Comparison of ENCODE assay signal across 16 mouse cellular contexts in genomic region chr5:142443994-142444393, GRCm38 (mm10). TPM values are rescaled to one million over a fixed set of nuclear protein-coding genes. Genes with fewer than 3 reads are reported as not detected.
DNase-seq lines count a peak whose midpoint lies in the region; ATAC-seq and TF ChIP-seq lines count a peak whose summit lies in the region.
"Had no signal": no experiment of that assay in that cellular context is flagged by ENCODE, and none has a peak within 500 bp of the region (broad histone marks: within the 10 kb centered on the region; RNA-seq: fewer than 3 reads in every experiment).

No protein-coding gene starts in this region.

- H3K27me3 ChIP-seq in heart, embryonic 10.5 days (ENCODE audit: insufficient read depth, poor library complexity, severe bottlenecking) = no peaks in the 10 kb centered on the region
- H3K27me3 ChIP-seq in liver, adult 2 months (ENCODE audit: control insufficient read depth, insufficient read depth, low read length) = no peaks in the 10 kb centered on the region
- H3K27me3 ChIP-seq in embryonic facial prominence, embryonic 10.5 days (replicated peaks; ENCODE audit: low read depth, poor library complexity, severe bottlenecking) = 0 out of 2 replicates have a peak, but pooled peaks cover 3% of the 10 kb centered on the region
- H3K27me3 ChIP-seq in liver, postnatal 0 days (ENCODE audit: insufficient read depth, low read length) = no peaks in the 10 kb centered on the region
- H3K27me3 ChIP-seq in neural tube, embryonic 15.5 days (replicated peaks) = no peaks in the 10 kb centered on the region
- H3K27me3 ChIP-seq: hindbrain, embryonic 13.5 days; limb, embryonic 12.5 days; midbrain, embryonic 15.5 days; neural tube, embryonic 12.5 days had no signal

- no peak overlapping the region for H3K4me3 ChIP-seq in heart, embryonic 10.5 days
- no peak overlapping the region for H3K4me3 ChIP-seq in liver, adult 2 months (ENCODE audit: insufficient read depth, low read depth, low read length)
- H3K4me3 ChIP-seq in embryonic facial prominence, embryonic 10.5 days = no peak overlapping the region
- no peak overlapping the region for H3K4me3 ChIP-seq in liver, postnatal 0 days (ENCODE audit: low read depth, low read length)
- no peak overlapping the region for H3K4me3 ChIP-seq in neural tube, embryonic 15.5 days (replicated peaks)
- H3K4me3 ChIP-seq: hindbrain, embryonic 13.5 days; limb, embryonic 12.5 days; midbrain, embryonic 15.5 days; neural tube, embryonic 12.5 days had no signal

- peaks cover 51% of the 10 kb centered on the region for H3K79me2 ChIP-seq in liver, adult 2 months (ENCODE audit: control insufficient read depth, insufficient read depth, low read length)

- peak overlapping the region; percentile 44 for H3K27ac ChIP-seq in heart, embryonic 10.5 days
- H3K27ac ChIP-seq in liver, adult 2 months (replicated peaks; ENCODE audit: insufficient read depth, low read depth, low read length) = peak overlapping the region; percentile 37
- H3K27ac ChIP-seq in embryonic facial prominence, embryonic 10.5 days (replicated peaks) = 0 out of 2 replicates have a peak overlapping the region, but pooled peaks have one; percentile 11
- H3K27ac ChIP-seq in liver, postnatal 0 days (ENCODE audit: low read depth) = peak overlapping the region; percentile 23
- H3K27ac ChIP-seq in neural tube, embryonic 15.5 days (replicated peaks) = no peak overlapping the region
- H3K27ac ChIP-seq: midbrain, embryonic 15.5 days; neural tube, embryonic 12.5 days had no signal

- no peak for TF ChIP-seq EP300 in liver, postnatal 0 days (IDR thresholded peaks at IDR 0.05; ENCODE audit: low read depth)

- 67% methylated on average over 14 of the region's 14 CpGs for WGBS in heart, embryonic 10.5 days
- 54% methylated on average over 14 of the region's 14 CpGs for WGBS in liver, adult 2 months
- 74% methylated on average over 14 of the region's 14 CpGs for WGBS in embryonic facial prominence, embryonic 10.5 days
- 61% methylated on average over 14 of the region's 14 CpGs for WGBS in liver, postnatal 0 days (ENCODE audit: insufficient replicate concordance)
- 64% methylated on average over 14 of the region's 14 CpGs for WGBS in neural tube, embryonic 15.5 days

- intact Hi-C loops in heart, postnatal 25 days (cut with DNase I) = loop anchor here (10.0 kb wide), 1 partner anchor 1599 kb away; no protein-coding TSS in a partner anchor

- peaks cover under 1% of the 10 kb centered on the region; the same call in 1 of the 2 replicates for H3K36me3 ChIP-seq in heart, embryonic 10.5 days
- no peaks in the 10 kb centered on the region for H3K36me3 ChIP-seq in liver, adult 2 months (ENCODE audit: control insufficient read depth, insufficient read depth, low read length)
- H3K36me3 ChIP-seq in embryonic facial prominence, embryonic 10.5 days (replicated peaks) = peaks cover 5% of the 10 kb centered on the region
- peaks cover 3% of the 10 kb centered on the region; the same call in 1 of the 2 replicates for H3K36me3 ChIP-seq in liver, postnatal 0 days (replicated peaks; ENCODE audit: insufficient read depth, low read length)
- no peaks in the 10 kb centered on the region for H3K36me3 ChIP-seq in neural tube, embryonic 15.5 days
- H3K36me3 ChIP-seq: midbrain, embryonic 15.5 days had no signal

- peak overlapping the region; percentile 24; the same call in 1 of the 2 replicates for H3K9ac ChIP-seq in liver, adult 2 months (ENCODE audit: low read depth, low read length)
- H3K9ac ChIP-seq in liver, postnatal 0 days (replicated peaks) = no peak overlapping the region
- no peak overlapping the region for H3K9ac ChIP-seq in neural tube, embryonic 15.5 days (replicated peaks)
- H3K9ac ChIP-seq: hindbrain, embryonic 13.5 days; limb, embryonic 12.5 days; midbrain, embryonic 15.5 days had no signal

- peak overlapping the region; percentile 24; the same call in 1 of the 2 replicates for H3K4me2 ChIP-seq in liver, postnatal 0 days (ENCODE audit: low read depth, low read length)
- no peak overlapping the region for H3K4me2 ChIP-seq in neural tube, embryonic 15.5 days
- H3K4me2 ChIP-seq: hindbrain, embryonic 13.5 days; limb, embryonic 12.5 days; midbrain, embryonic 15.5 days; neural tube, embryonic 12.5 days had no signal

- no peak for ATAC-seq in liver, postnatal 0 days
- no peak for ATAC-seq in neural tube, embryonic 15.5 days (ENCODE audit: low FRiP score)
- ATAC-seq: midbrain, embryonic 15.5 days had no signal

- no peaks in the 10 kb centered on the region for H3K9me3 ChIP-seq in heart, embryonic 10.5 days
- H3K9me3 ChIP-seq in embryonic facial prominence, embryonic 10.5 days = no peaks in the 10 kb centered on the region
- H3K9me3 ChIP-seq in liver, postnatal 0 days (ENCODE audit: low read length) = no peaks in the 10 kb centered on the region
- no peaks in the 10 kb centered on the region for H3K9me3 ChIP-seq in neural tube, embryonic 15.5 days (replicated peaks)
- H3K9me3 ChIP-seq: hindbrain, embryonic 13.5 days; limb, embryonic 12.5 days; midbrain, embryonic 15.5 days; neural tube, embryonic 12.5 days had no signal

- no peak for DNase-seq in heart, embryonic 10.5 days (ENCODE audit: low spot score)
- DNase-seq in heart, postnatal 25 days (ENCODE audit: low spot score) = no peak
- peak; percentile 45 for DNase-seq in liver, adult 2 months (ENCODE audit: extremely low read depth, low read depth, low spot score)
- DNase-seq in liver = no peak
- no peak for DNase-seq in embryonic facial prominence, embryonic 10.5 days (ENCODE audit: low spot score)
- no peak for DNase-seq in liver, postnatal 0 days
- DNase-seq in right cerebral cortex, postnatal 14 days = no peak
- DNase-seq: adrenal gland, adult 2 months; cerebellum, postnatal 10 days; kidney, postnatal 10 days; thymus, postnatal 4 days had no signal

- no peak for TF ChIP-seq CTCF in liver, adult 2 months (IDR thresholded peaks at IDR 0.05; ENCODE audit: low read depth, low read length)
- TF ChIP-seq CTCF in liver, postnatal 0 days (IDR thresholded peaks at IDR 0.05; ENCODE audit: low read depth) = no peak

- no peak for TF ChIP-seq POLR2A in liver, adult 2 months (IDR thresholded peaks at IDR 0.05; ENCODE audit: extremely low read depth, insufficient read depth, low read length)

- H3K4me1 ChIP-seq in heart, embryonic 10.5 days = peaks cover 87% of the 10 kb centered on the region
- H3K4me1 ChIP-seq in liver, adult 2 months (ENCODE audit: control insufficient read depth, insufficient read depth, low read length) = peaks cover 44% of the 10 kb centered on the region
- peaks cover 93% of the 10 kb centered on the region for H3K4me1 ChIP-seq in embryonic facial prominence, embryonic 10.5 days
- H3K4me1 ChIP-seq in liver, postnatal 0 days (ENCODE audit: insufficient read depth) = peaks cover 52% of the 10 kb centered on the region
- peaks cover 63% of the 10 kb centered on the region for H3K4me1 ChIP-seq in neural tube, embryonic 15.5 days

RNA-seq across cellular contexts. Expression of gene Ap5z1, which starts 19.8 kb away (rescaled TPM):
- 8.7 and 11.1 TPM in 2 replicates for polyA plus RNA-seq in heart, embryonic 10.5 days (2016; fragmentation: Nextera tagmentation; extraction: Ambion mirVana)
- total RNA-seq in heart, postnatal 25 days (2021) = 1 to 10 TPM; 5.5 to 6.2 TPM
- 3.6 and 6.9 TPM in 2 replicates for total RNA-seq in liver, adult 2 months (2014; rRNA removed)
- 23.3 and 24.9 TPM in 2 replicates for polyA plus RNA-seq in liver, adult 2 months (2012; rRNA removed)
- 14.1 and 14.8 TPM in 2 replicates for polyA plus RNA-seq in embryonic facial prominence, embryonic 10.5 days (2016; fragmentation: Nextera tagmentation; extraction: Ambion mirVana)
- 2.8 and 4.0 TPM in 2 replicates for polyA plus RNA-seq in liver, postnatal 0 days (2015; fragmentation: Nextera tagmentation; extraction: Ambion mirVana)
- polyA plus RNA-seq in neural tube, embryonic 15.5 days (2015; fragmentation: Nextera tagmentation; extraction: Ambion mirVana) = 12.4 and 12.7 TPM in 2 replicates

RNA-seq across cellular contexts. Expression of gene Foxk1, which starts 42.7 kb away (rescaled TPM):
- polyA plus RNA-seq in heart, embryonic 10.5 days (2016; fragmentation: Nextera tagmentation; extraction: Ambion mirVana) = 3.3 and 4.5 TPM in 2 replicates
- 10 to 100 TPM; 16.2 TPM for total RNA-seq in heart, postnatal 25 days (2021)
- total RNA-seq in liver, adult 2 months (2014; rRNA removed) = 3.0 and 5.0 TPM in 2 replicates
- 7.2 and 7.6 TPM in 2 replicates for polyA plus RNA-seq in liver, adult 2 months (2012; rRNA removed)
- 4.8 and 5.1 TPM in 2 replicates for polyA plus RNA-seq in embryonic facial prominence, embryonic 10.5 days (2016; fragmentation: Nextera tagmentation; extraction: Ambion mirVana)
- 1.7 TPM in 2 replicates for polyA plus RNA-seq in liver, postnatal 0 days (2015; fragmentation: Nextera tagmentation; extraction: Ambion mirVana)
- polyA plus RNA-seq in neural tube, embryonic 15.5 days (2015; fragmentation: Nextera tagmentation; extraction: Ambion mirVana) = 4.8 and 6.0 TPM in 2 replicates
